Comparison of ENCODE assay signal across 11 mouse cellular contexts in the genomic region with DNA sequence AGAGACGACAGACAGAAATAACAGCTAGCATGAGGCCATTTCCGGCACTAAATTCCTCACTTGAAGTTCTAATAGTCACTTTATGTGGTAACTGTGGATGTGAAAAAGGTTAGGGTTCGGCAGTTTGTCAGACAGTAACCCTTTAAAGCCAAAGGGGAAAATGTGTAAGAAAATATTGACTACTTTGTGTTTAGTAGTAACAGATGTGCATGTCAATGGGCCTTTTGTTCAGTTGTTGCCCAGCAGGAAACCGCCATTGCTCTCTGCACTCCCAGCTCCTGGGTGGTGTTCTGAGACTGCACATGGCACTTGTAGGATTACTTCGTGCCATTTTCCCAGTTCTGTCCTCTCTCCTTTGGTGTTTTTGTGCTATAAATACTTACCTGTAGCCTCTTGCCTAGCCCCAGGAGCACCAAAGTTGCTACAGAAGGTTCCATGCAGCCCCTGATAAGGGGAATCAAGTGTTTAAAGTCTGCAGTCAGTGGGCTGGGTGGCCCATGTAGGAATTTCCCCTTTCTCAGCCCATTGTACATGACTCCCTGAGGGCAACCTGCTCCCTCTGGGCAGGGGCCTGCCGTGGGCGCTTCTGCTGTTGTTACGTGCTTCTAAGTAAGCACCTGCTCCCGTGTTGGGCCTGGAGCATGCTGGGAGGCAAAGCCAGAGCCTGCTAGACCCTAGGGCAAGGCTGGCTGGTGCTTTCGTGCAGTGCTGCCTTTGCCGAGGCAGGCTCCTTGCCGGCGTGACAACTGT.
DNase-seq lines count a peak whose midpoint lies in the region; ATAC-seq and TF ChIP-seq lines count a peak whose summit lies in the region.
"Had no signal": no experiment of that assay in that cellular context is flagged by ENCODE, and none has a peak within 500 bp of the region (broad histone marks: within the 10 kb centered on the region; RNA-seq: fewer than 3 reads in every experiment).

No protein-coding gene starts in this region.

- H3K9ac ChIP-seq in stomach, embryonic 14.5 days (replicated peaks; ENCODE audit: low read depth, low read length) = no peak overlapping the region
- no peak overlapping the region for H3K9ac ChIP-seq in stomach, postnatal 0 days (ENCODE audit: low read length)
- H3K9ac ChIP-seq in hindbrain, postnatal 0 days (replicated peaks; ENCODE audit: low read length) = no peak overlapping the region

- H3K4me3 ChIP-seq in gastrocnemius, adult 2 months = no peak overlapping the region
- no peak overlapping the region for H3K4me3 ChIP-seq in stomach, embryonic 14.5 days (ENCODE audit: low read depth, low read length)
- no peak overlapping the region for H3K4me3 ChIP-seq in stomach, postnatal 0 days (ENCODE audit: low read depth, low read length)
- no peak overlapping the region for H3K4me3 ChIP-seq in hindbrain, postnatal 0 days (ENCODE audit: low read length)

- no peaks in the 10 kb centered on the region for H3K9me3 ChIP-seq in stomach, embryonic 14.5 days (ENCODE audit: control insufficient read depth, low read depth, low read length)
- no peaks in the 10 kb centered on the region for H3K9me3 ChIP-seq in stomach, postnatal 0 days (ENCODE audit: control insufficient read depth, low read length)
- no peaks in the 10 kb centered on the region for H3K9me3 ChIP-seq in hindbrain, postnatal 0 days (ENCODE audit: low read length)

- 64% methylated on average over 13 of the region's 13 CpGs for WGBS in stomach, embryonic 14.5 days
- 75% methylated on average over 13 of the region's 13 CpGs for WGBS in stomach, postnatal 0 days
- 26% methylated on average over 13 of the region's 13 CpGs for WGBS in hindbrain, postnatal 0 days

- no peak for TF ChIP-seq EP300 in stomach, postnatal 0 days (optimal IDR thresholded peaks at IDR 0.05)

- H3K4me1 ChIP-seq in stomach, embryonic 14.5 days (ENCODE audit: control insufficient read depth, insufficient read depth, low read length) = peaks cover 7% of the 10 kb centered on the region
- no peaks in the 10 kb centered on the region for H3K4me1 ChIP-seq in stomach, postnatal 0 days (replicated peaks; ENCODE audit: control insufficient read depth, insufficient read depth)
- H3K4me1 ChIP-seq in hindbrain, postnatal 0 days (ENCODE audit: insufficient read depth, low read length) = no peaks in the 10 kb centered on the region

- H3K36me3 ChIP-seq in stomach, embryonic 14.5 days (ENCODE audit: control insufficient read depth, insufficient read depth, low read length) = no peaks in the 10 kb centered on the region
- H3K36me3 ChIP-seq in stomach, postnatal 0 days (ENCODE audit: control insufficient read depth, insufficient read depth, low read length) = no peaks in the 10 kb centered on the region
- H3K36me3 ChIP-seq in hindbrain, postnatal 0 days (ENCODE audit: insufficient read depth, low read length) = no peaks in the 10 kb centered on the region

- TF ChIP-seq CTCF in gastrocnemius, adult 2 months (IDR thresholded peaks at IDR 0.05) = no peak
- no peak for TF ChIP-seq CTCF in stomach, postnatal 0 days (IDR thresholded peaks at IDR 0.05; ENCODE audit: low read depth)
- no peak for TF ChIP-seq CTCF in hindbrain, postnatal 0 days (IDR thresholded peaks at IDR 0.05; ENCODE audit: low read depth)

- H3K27ac ChIP-seq in gastrocnemius, adult 2 months = peak overlapping the region; percentile 31
- peak overlapping the region; percentile 44; the same call in 1 of the 2 replicates for H3K27ac ChIP-seq in stomach, embryonic 14.5 days (ENCODE audit: low read length)
- H3K27ac ChIP-seq in stomach, postnatal 0 days (replicated peaks) = no peak overlapping the region
- no peak overlapping the region for H3K27ac ChIP-seq in hindbrain, postnatal 0 days

- intact Hi-C loops in gastrocnemius, adult 2 months (cut with DNase I) = no loop called here
- intact Hi-C loops in gastrocnemius, postnatal 36 days (cut with DNase I) = no loop called here

- ATAC-seq in stomach, embryonic 14.5 days (ENCODE audit: insufficient number of reproducible peaks, insufficient read depth, low FRiP score, low read depth) = no peak
- ATAC-seq in stomach, postnatal 0 days (ENCODE audit: low FRiP score, low TSS enrichment) = no peak
- ATAC-seq in hindbrain, postnatal 0 days = peak; percentile 32; the same call in 1 of the 2 replicates

- no peaks in the 10 kb centered on the region for H3K27me3 ChIP-seq in stomach, embryonic 14.5 days (ENCODE audit: control insufficient read depth, insufficient read depth, low read length)
- H3K27me3 ChIP-seq in stomach, postnatal 0 days (ENCODE audit: control insufficient read depth, insufficient read depth, low read length) = no peaks in the 10 kb centered on the region
- no peaks in the 10 kb centered on the region for H3K27me3 ChIP-seq in hindbrain, postnatal 0 days (ENCODE audit: insufficient read depth, low read length)
- H3K27me3 ChIP-seq: CH12.LX had no signal

- no peak overlapping the region for H3K4me2 ChIP-seq in stomach, embryonic 14.5 days (replicated peaks; ENCODE audit: low read depth, low read length)
- no peak overlapping the region for H3K4me2 ChIP-seq in stomach, postnatal 0 days (replicated peaks; ENCODE audit: low read depth)
- no peak overlapping the region for H3K4me2 ChIP-seq in hindbrain, postnatal 0 days (ENCODE audit: low read depth, low read length)

- no peak for DNase-seq in gastrocnemius, adult 2 months
- no peak for DNase-seq in gastrocnemius, postnatal 36 days
- no peak for DNase-seq in stomach, postnatal 0 days (ENCODE audit: low spot score)
- no peak for DNase-seq in hindbrain, postnatal 0 days (ENCODE audit: low spot score)
- no peak for DNase-seq in right cerebral cortex, adult 2 months (ENCODE audit: low spot score in 2 of 2)
- DNase-seq in frontal cortex, postnatal 25 days (ENCODE audit: low spot score in 2 of 2) = no peak
- DNase-seq in right cerebral cortex, postnatal 14 days = no peak
- DNase-seq: layer of hippocampus, postnatal 36 days; lung, postnatal 36 days had no signal

Comparison
In these comparisons a context has a peak if more than half of its experiments do, and no peak if none do; other contexts are left out.
1. H3K27ac ChIP-seq: peak in gastrocnemius, adult 2 months (single experiment) and stomach, embryonic 14.5 days (single experiment); none in stomach, postnatal 0 days (single experiment) and hindbrain, postnatal 0 days (single experiment).